Mouse (Mus musculus) monocyte, adult 5-6 weeks (primary cell): ENCODE results near the gene A930017K11Rik. TPM values are rescaled to one million over a fixed set of nuclear protein-coding genes. Genes with fewer than 3 reads are reported as not detected.

ENCODE experiments used
- ATAC-seq: fragments of 153-309, 156-312 bp; replicated peaks from 2 replicates; pipeline ENCODE4 v1.8.0; 2017; ENCODE audit warnings: mild to moderate bottlenecking; ENCODE audit not compliant: low TSS enrichment, insufficient number of reproducible peaks, severe bottlenecking, poor library complexity, low FRiP score
- total RNA-seq: library from RNA; stranded (forward); fragments of 200-1000, 200-491, 200-594 nt; gene quantifications from 3 replicates; pipeline ENCODE4 v1.2.3, GENCODE M21; 2017

Gene A930017K11Rik
- total RNA-seq, 1 experiment from 2014 or later: not detected

- ATAC-seq: no peak
Observed at GRCm38 (mm10) chr17:25900193-25900592, 52.2 kb downstream of the A930017K11Rik start.

Other genes starting within 250 kb of the A930017K11Rik start
- not detected in 3 replicates for gene Gng13, start 235.4 kb downstream of the A930017K11Rik start, total RNA-seq
- 1.1 to 5.0 TPM (median 3.0 TPM) in 3 replicates for gene Chtf18, start 225.1 kb downstream of the A930017K11Rik start, total RNA-seq
- gene Rpusd1, start 224.9 kb downstream of the A930017K11Rik start, total RNA-seq: 0.95 to 2.5 TPM in 2 of 3 replicates, not detected in the other
- gene Mslnl, start 216.5 kb downstream of the A930017K11Rik start, total RNA-seq: not detected in 3 replicates
- not detected in 3 replicates for gene Msln, start 198.2 kb downstream of the A930017K11Rik start, total RNA-seq
- gene Narfl, start 178.8 kb downstream of the A930017K11Rik start, total RNA-seq: 22.3 to 32.1 TPM (median 27.3 TPM) in 3 replicates
- gene Haghl, start 166.9 kb downstream of the A930017K11Rik start, total RNA-seq: 16.0 to 49.1 TPM (median 25.3 TPM) in 3 replicates
- gene Ccdc78, start 166.0 kb downstream of the A930017K11Rik start, total RNA-seq: not detected in 3 replicates
- gene Fam173a, start 159.7 kb downstream of the A930017K11Rik start, total RNA-seq: 30.7 to 53.7 TPM (median 38.7 TPM) in 3 replicates
- gene AC134908.4, start 156.9 kb downstream of the A930017K11Rik start, total RNA-seq: not detected in 3 replicates
- gene Metrn, start 155.4 kb downstream of the A930017K11Rik start, total RNA-seq: 5.1 to 6.4 TPM (median 6.1 TPM) in 3 replicates
- gene Fbxl16, start 143.5 kb downstream of the A930017K11Rik start, total RNA-seq: not detected in 3 replicates
- 10.7 to 16.6 TPM (median 15.6 TPM) in 3 replicates for gene Wdr24, start 128.9 kb downstream of the A930017K11Rik start, total RNA-seq
- gene Jmjd8, start 123.7 kb downstream of the A930017K11Rik start, total RNA-seq: 7.9 to 20.3 TPM (median 11.0 TPM) in 3 replicates
- gene Stub1, start 119.2 kb downstream of the A930017K11Rik start, total RNA-seq: 74.5 to 81.4 TPM (median 75.3 TPM) in 3 replicates
- 1.8 TPM in 1 of 3 replicates, not detected in the others for gene Rhbdl1, start 115.3 kb downstream of the A930017K11Rik start, total RNA-seq
- 0.43 to 2.9 TPM (median 2.1 TPM) in 3 replicates for gene Gm20683, start 110.8 kb downstream of the A930017K11Rik start, total RNA-seq
- gene Rhot2, start 107.7 kb downstream of the A930017K11Rik start, total RNA-seq: 17.6 to 38.7 TPM (median 34.3 TPM) in 3 replicates
- gene Wdr90, start 91.1 kb downstream of the A930017K11Rik start, total RNA-seq: 2.9 to 7.7 TPM (median 3.4 TPM) in 3 replicates
- gene Mcrip2, start 83.8 kb downstream of the A930017K11Rik start, total RNA-seq: 1.1 to 5.7 TPM (median 1.6 TPM) in 3 replicates
- gene Mettl26, start 77.5 kb downstream of the A930017K11Rik start, total RNA-seq: 1.3 to 10.0 TPM (median 7.0 TPM) in 3 replicates
- gene Wfikkn1, start 71.7 kb downstream of the A930017K11Rik start, total RNA-seq: 1.0 to 2.1 TPM (median 1.4 TPM) in 3 replicates
- gene Rab40c, start 32.8 kb downstream of the A930017K11Rik start, total RNA-seq: 3.5 to 7.1 TPM (median 3.8 TPM) in 3 replicates
- gene Pigq, start 7.6 kb downstream of the A930017K11Rik start, total RNA-seq: 13.5 to 34.1 TPM (median 18.4 TPM) in 3 replicates
- gene Nhlrc4, start 7.6 kb downstream of the A930017K11Rik start, total RNA-seq: not detected in 3 replicates
- gene Capn15, start 33.2 kb upstream of the A930017K11Rik start, total RNA-seq: 2.3 to 6.6 TPM (median 6.1 TPM) in 3 replicates
- 0.32 to 4.0 TPM (median 1.2 TPM) in 3 replicates for gene Rab11fip3, start 117.0 kb upstream of the A930017K11Rik start, total RNA-seq
- gene Decr2, start 137.8 kb upstream of the A930017K11Rik start, total RNA-seq: 7.7 to 13.9 TPM (median 12.5 TPM) in 3 replicates
- 1.1 TPM in 1 of 3 replicates, not detected in the others for gene Nme4, start 143.0 kb upstream of the A930017K11Rik start, total RNA-seq
- 7.4 to 10.9 TPM (median 8.5 TPM) in 3 replicates for gene Tmem8, start 160.7 kb upstream of the A930017K11Rik start, total RNA-seq
- gene Mrpl28, start 170.9 kb upstream of the A930017K11Rik start, total RNA-seq: 13.0 to 19.6 TPM (median 13.9 TPM) in 3 replicates
- 163 to 305 TPM (median 248 TPM) in 3 replicates for gene Axin1, start 186.1 kb upstream of the A930017K11Rik start, total RNA-seq
- gene Pdia2, start 246.5 kb upstream of the A930017K11Rik start, total RNA-seq: not detected in 3 replicates